Mouse (Mus musculus) left cerebral cortex, postnatal 14 days (tissue): ENCODE measurements around the gene Gpr162. TPM values are rescaled to one million over a fixed set of nuclear protein-coding genes. Genes with fewer than 3 reads are reported as not detected.
A peak's percentile ranks its signal among the peaks of the same experiment; 100 is the strongest.
"Not testable (repeated sequence)": the region's sequence is repeated elsewhere in the genome, so short reads cannot be mapped to it uniquely, and the experiment has no call there.

Experiments used
- DNase-seq, 2 experiments: peaks; one replicate each; pipeline ENCODE4 v3.0.0; 2021 to 2022; ENCODE audit warnings: low spot score in 2 of 2, mixed read lengths in 1 of 2
- intact Hi-C: fragments of 180-260 bp; cut with DNase I; formaldehyde crosslinking; loops from one replicate; pipeline ENCODE4 v1.15.1; 2025
- long read RNA-seq, 2 experiments: library from polyadenylated mRNA; stranded (forward); transcript quantifications; one replicate each; pipeline ENCODE4 v2.0.0; 2021
- total RNA-seq, 2 experiments: library from RNA; stranded (reverse); gene quantifications; 2 replicates each; pipeline ENCODE4 v1.2.3; 2021

Gpr162 gene
- total RNA-seq, result 100 to 1,000 TPM; 220 to 231 TPM
- long read RNA-seq, experiment 1, transcript Gpr162-204 (6 exons, 2,855 nt), result minor isoform, 8 of 181 reads
- long read RNA-seq, experiment 1, transcript Gpr162-201 (5 exons, 2,676 nt), result major isoform, 103 of 181 reads
- long read RNA-seq, experiment 1, partial matches to known transcripts, result 31 of 181 reads
- long read RNA-seq, experiment 1, other reads (novel, unspliced or antisense), result 39 of 181 reads
- long read RNA-seq, experiment 2, transcript Gpr162-204 (6 exons, 2,855 nt), result minor isoform, 9 of 195 reads
- long read RNA-seq, experiment 2, transcript Gpr162-201 (5 exons, 2,676 nt), result major isoform, 110 of 195 reads
- long read RNA-seq, experiment 2, partial matches to known transcripts, result 29 of 195 reads
- long read RNA-seq, experiment 2, other reads (novel, unspliced or antisense), result 47 of 195 reads

DNA sequence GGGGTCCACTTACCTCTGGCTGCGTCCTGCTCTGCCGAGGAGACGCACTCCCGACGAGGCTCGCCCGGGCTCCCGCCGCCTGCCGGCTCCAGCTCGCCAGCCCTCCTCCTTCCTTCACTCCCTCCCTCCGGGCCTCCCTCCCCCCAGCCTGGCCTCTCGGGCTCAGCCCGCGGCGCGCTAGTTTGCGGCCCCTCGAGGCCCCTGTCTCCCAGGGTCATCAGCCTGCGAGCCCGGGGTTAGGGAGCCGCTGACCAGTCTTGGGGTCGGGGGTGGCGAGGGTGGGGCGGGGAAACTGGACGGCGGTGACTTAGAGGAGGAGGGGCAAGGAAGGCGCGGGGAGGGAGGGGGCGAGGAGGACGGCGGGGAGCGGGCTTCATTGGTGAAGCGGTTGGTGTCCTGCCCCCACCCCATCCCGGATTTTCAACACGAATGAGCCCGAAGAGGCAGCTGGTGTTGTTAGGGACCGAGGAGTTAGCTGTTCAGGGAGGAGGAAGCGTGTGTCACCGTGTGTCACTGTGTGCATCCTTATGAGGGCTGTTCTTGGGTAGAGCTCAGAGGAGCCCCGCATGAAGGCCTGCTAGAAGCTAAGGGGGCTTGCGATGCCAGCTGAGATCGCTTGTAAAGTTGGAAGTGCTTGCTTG is at the start of gene Gpr162:
Gpr162 (minus strand) TSS at position 326 of the 641 bp plus-strand sequence.
- intact Hi-C loops, result loop anchor here (2.0 to 5.0 kb wide), 2 partner anchors 41 to 69 kb away; partner anchors contain the start of gene Mlf2
- peak; percentile 72 to 90 for DNase-seq

DNA sequence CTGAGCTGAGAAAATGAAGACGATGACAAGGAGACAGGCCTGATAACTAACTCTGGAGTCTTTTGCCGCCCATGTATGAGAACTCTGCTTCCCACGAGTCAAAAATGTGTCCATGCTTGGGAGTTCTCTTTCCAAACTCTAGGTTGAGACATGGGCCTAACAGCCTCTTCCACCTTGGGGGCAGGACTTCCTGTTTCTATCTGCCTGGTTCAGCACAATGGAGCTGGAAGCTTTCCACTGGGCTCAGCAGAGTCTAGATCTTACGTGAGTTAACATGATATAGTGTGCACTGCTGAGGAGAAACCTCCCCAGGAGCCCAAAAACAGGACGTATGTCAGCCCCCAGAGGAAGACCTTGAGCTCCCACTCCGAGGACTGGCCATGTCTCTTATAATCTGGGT is 49.4 kb upstream of the Gpr162 start:
- intact Hi-C loops, result no loop called here
- no peak for DNase-seq

DNA sequence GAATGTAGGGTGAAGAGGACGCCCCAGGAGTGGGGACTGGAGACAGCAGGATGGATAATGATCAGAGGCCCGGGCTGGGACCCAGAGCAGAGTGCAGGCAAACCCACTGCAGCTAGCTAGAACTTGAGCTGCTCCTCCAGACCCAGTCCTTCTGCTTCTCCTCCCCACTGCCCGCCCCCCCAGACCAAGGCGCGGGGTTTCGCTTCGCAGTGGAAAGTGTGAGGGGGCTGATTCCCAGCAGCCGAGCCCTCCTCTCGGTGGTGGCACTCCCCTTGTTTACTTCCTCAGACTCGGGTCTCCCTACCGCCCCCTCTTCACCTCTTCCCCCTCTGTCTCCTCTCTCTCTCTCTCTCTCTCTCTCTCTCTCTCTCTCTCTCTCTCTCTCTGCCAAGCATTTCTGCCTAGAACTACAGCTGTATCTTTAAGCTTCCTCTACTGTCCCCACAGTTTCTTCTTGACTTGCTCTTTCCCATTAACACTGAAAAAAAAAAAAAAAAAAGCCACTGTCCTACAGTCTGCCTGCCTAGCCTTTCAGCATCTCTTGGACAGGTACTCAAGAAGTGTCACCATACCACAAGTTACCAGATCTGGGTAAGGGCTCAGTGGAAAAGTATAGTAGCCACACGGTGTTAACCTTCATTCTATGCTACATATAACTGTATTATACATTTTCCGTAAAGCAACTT is 47.9 kb upstream of the Gpr162 start, which contains the start of gene Lag3:
Lag3 (minus strand) TSS at position 173 of the 686 bp plus-strand sequence.
- DNase-seq, result no peak
- intact Hi-C loops, result no loop called here

DNA sequence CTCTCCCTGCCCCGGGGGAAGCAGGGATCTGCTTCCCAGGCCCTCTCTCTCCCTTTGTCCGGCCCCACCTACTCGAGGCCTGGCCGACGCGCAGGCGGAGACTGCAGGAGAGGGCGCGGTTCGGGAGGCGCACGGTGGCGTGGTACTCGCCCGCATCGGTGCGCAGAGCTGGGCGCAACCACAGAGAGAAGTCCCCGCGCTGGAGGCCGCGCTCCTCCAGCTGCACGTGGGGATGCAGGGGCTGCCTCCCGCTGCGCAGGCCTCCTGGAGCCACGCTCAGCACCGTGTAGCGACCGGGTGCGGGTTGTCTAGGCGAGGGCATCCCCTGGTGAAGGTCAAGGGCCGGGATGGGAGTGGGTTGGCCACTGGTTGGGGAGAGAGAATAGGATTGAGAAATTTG is 46.2 kb upstream of the Gpr162 start:
- no peak for DNase-seq
- intact Hi-C loops, result no loop called here

DNA sequence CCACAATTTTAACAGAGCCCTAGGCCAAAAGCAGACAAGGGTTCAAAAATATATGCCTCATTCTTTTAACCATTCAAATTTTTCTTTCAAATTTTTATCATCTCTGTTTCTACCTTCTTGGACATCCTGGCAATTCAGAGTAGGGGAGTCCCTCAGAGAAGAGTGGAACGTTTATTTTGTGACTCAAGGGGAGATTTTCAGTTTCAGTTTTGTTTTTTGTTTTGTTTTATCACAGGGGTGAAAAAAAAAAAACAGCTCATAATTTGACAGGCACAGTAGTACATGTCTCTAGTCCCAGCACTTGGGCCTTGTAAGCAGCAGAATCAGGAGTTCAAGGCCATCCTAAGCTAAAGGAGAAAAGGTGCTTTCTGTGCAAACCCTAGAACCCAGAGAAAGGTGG is 44.0 kb upstream of the Gpr162 start:
- intact Hi-C loops, result no loop called here
- DNase-seq, result no peak

DNA sequence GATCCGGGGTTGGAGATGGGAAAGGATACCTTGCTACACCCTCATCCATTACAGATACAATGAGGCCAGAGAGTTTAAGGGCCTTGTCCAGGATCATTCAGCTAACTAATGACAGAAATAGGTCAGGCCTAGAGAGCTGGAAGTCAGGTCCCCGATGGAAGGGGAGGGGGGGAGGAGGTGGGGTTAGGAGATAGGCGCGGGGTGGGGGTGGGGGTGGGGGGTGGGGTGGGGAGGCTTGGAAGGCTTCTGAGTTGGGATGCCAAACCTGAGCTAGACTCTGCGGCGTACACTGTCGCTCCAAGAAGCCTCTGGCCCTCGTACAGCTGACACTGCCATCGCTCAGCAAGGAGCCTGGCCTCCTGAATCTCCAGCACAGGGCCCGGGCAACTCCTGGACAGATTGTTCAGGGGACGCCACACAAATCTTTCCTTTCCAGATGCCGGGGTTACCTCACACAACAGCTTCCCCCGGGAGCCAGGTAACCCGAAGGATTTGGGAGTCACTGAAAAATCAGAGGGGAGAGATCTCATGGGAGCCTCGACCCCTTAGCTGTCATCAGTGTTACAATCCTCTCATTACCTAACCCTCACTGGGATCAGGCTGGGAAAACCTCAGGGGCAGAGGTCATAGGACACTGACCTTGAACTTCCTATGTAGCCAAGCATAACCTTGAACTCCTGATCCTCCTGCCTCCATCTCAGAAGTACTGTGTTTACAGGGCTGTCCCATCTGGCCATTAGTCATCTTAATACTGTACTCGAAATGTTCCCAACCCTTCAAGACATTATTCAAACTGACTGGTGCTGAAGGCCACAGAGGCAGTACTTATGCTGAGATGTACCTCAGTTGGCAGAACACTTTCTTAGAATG is 41.4 kb upstream of the Gpr162 start:
- intact Hi-C loops, result loop anchor here (1.0 to 2.0 kb wide), 2 partner anchors 11 to 42 kb away; partner anchors contain the start of gene Gpr162
- no peak for DNase-seq

DNA sequence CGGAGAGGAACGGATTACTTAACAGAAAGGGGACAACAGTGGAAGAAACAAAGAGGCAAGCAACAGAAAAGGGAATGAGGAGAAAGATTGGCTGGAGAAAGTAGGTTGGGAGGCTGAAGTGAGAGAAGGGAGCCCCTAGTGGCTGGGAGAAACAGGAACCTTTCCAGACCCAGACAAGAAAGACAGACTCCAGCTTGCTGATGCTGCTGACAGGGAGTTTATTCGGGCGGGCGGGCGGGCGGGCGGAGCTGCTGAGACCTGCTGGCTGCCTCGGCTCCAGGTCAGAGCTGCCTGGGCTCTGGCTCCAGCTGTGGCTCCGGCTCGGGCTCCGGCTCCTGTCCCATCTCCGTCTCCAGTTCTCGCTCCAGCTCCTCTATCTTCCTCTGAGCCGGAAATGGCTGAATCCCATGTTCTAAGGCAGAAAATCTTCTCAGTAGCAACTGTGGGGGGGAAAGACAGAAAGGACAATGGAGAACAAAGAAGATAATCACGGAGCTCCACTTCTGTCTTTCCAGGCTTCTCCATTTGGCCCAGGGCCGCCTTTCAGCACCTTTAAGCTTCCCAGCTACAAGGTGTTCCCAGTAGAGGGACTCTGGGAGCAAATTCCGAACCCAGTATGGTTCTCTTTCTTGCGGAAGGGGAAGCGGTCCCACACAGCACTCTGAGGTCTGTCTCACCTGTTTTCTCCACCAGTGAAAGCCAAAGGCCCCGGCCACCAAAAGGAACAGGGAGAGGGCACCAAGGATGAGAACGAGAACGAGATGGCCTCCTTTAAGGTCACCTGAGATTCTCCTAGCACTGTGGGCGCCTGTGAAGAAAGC is 40.6 kb upstream of the Gpr162 start:
- intact Hi-C loops, result loop anchor here (1.0 to 2.0 kb wide), 2 partner anchors 12 to 42 kb away; partner anchors contain the start of gene Gpr162
- peak; percentile 79 to 95 for DNase-seq

DNA sequence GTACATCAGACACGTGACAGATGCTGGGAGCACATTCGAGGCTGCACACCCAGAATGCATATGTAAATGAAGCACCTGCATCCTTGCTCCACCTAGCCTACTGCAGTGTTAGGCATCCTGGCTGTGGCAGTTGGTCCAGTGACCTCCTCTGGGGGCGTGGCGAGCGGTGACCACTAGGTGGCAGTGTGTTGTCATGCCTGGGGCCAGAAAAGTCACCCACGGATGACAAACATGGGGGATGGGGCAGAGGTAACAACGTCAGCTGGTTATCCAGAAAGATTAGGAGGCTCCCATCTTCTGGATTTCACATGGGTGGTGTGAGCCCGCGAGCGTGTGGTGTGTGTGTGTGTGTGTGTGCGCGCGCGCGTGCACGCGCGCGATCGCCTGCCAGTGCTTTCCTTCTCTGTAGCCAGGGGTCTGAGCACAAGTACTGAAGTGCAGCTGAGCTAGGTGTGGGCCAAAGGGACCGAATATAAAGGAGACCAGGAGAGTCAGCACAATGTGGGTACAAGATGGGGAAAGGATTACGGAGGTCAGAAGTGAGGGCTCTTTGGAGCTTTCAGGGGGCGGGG is 39.9 kb upstream of the Gpr162 start:
- intact Hi-C loops, result loop anchor here (1.0 to 2.0 kb wide), 2 partner anchors 13 to 41 kb away; partner anchors contain the start of gene Gpr162
- DNase-seq, result peak; percentile 92 to 93

DNA sequence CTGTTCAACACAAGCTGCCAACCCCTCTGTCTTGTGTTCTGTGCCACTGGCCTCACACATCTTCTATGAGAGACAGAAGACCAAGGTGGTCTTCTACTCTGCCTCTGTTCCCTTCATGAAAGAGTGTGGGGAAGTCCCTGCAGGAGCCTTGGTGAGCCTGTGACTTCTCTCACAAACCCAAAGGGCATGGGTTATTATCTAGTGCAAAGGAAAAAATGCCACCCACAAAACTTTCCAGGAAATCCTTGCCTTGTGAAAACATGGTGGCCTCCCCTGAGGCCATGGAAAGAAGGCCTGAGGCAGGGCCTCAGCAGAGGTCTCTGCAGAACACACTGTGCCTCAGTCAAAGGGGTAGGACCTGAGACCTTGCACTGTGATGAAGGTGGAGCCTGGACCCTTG is 38.1 kb upstream of the Gpr162 start:
- DNase-seq, result no peak
- intact Hi-C loops, result no loop called here

DNA sequence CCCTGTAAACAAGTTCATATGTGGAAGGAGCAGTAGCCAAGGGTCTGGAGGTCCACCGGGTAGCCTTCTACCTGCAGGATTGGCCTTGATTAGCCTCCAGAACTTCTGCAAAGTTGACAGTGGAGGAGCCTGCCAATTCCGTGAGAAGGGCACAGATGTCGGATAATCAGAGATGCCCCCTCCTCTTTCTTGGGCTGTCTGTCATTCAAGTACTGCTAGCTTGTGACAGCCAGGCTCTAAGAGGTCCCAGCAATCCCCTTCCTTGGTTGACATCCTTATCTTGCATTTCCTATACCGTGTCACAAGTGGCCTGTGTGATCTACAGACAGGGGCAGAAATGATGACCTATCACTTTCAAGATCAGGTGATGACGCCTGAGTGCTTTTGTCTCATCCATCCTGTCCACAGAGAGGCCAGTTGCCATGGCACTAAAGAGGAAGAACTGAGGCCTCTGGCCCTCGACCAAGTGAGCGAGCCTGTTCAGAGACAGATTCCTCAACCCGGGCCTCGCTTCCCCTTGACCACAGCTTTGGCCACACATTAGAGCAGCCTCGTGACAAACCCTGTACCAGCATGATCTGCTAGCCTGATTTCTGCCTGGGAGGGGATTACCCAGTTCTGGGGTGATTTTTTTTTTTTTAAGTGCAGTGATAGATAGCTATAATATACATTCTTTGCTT is 37.2 kb upstream of the Gpr162 start:
- intact Hi-C loops, result no loop called here
- peak; percentile 57 to 82 for DNase-seq

DNA sequence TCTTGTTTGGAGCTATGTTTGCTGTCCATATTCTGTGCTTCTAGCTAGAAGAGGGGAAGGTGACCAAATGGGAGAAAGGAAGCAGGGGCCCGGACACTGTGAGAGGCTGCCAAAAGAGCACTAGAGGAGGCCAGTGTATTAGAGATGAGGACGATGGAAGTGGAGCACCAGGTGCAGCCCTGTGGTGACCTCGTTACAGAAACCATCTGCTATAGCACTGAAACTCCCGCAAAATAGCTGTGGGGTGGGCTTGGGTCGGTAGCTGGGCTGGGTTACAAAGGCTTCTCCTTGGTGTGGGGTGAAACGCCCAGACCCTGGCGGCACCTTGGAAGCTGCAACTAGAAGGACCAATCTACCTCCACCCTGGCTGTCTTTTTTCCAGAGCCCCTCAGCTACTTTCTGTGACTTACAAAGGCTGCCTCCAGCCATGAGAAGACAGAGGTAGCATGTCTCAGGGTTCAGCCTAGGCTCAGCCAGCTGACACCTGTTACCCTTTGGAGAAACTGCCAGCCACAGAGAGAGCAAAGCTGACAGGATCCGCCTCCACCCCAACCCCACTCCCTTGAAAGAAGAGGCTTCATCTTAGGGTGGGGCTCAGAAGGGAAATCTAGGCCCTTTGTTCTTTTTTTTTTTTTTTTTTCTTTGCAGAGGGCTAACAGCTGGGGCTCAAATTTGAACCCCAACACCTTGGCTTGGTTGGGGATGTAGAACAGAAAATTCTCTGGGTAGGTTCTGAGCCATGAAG is 36.4 kb upstream of the Gpr162 start:
- intact Hi-C loops, result no loop called here
- DNase-seq, result no peak

DNA sequence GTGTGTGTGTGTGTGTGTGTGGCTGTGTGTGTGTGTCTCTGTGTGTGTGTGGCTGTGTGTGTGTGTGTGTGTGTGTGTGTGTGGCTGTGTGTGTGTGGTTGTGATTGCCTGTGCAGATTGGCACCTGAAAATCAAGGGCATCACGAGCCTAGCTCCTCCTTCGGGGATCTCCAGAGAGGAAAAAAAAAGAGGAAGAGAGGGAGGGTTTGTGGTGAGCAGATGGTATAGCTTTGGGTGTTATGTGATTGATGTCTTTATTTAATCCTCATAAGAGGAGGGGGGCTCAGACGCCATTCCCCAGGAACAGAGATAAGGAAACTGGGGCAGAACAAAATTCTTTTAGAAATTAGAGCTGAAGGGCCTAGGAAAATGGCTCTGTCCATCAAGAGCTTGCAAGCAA is 34.6 kb upstream of the Gpr162 start:
- intact Hi-C loops, result no loop called here

DNA sequence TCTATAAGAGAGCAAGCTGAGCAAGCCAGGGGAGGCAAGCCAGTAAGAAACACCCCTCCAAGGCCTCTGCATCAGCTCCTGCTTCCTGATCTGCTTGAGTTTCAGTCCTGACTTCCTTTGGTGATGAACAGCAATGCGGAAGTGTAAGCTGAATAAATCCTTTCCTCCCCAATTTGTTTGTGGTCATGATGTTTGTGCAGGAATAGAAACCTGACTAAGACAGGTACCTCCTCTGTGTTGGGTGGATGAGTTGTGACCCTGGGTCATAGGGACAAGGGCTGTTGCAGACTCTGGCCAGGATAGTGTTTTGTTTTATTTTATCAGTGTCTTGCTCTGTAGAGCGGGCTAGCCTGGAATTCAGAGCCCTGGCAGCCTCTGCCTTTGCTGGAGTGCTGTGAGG is 30.3 kb upstream of the Gpr162 start:
- intact Hi-C loops, DNase-seq: not testable (repeated sequence)

More for the DNA sequence above, 34.6 kb upstream of the Gpr162 start:
- DNase-seq, result no peak

DNA sequence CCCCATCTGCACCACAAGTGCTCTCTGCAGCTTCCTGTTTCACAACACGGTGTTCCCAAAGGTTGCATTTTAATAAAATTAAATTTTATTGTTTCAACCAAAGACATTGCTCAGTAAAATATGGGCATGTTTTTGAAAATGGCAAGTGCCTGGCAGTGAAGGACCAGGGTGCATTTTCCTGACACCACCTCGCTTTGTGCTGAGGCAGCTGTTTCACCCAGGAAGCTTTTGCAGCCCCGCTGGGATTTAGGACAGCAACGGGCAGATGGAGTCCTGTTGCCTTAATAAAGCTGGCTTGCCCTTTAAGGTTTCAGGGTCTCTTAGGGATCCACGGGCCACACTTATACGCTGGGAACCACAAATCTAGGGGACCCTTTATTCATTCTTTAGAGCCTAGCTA is 27.2 kb upstream of the Gpr162 start:
- intact Hi-C loops, result no loop called here

DNA sequence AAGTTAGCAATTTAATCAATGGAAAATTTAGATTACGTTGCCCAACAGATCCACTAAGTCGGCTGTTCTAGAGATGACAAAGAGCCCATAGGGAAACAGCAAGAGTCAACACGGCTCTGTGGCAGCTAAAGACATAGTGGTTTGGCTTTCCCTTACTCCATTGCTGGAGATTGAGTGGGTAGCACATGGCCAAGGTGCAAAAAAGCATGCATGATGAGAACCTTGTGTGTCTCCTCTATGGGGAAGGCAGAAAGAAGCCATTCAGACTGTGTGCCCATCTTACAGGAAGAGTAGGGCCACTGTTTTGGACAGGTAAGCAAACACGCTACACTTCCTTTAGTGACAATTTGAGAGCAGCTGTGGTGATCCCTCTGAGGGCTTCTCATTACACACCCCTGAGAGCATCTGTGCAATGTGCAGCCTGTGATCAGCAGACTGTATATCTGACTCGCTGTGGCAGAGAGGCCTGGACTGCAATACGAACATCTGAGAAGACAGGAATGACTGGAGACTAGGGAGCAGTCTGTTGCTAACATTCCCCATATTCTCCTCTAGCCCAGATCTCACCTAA is 24.9 kb upstream of the Gpr162 start:
- intact Hi-C loops, result no loop called here
- no peak for DNase-seq

More for the DNA sequence above, 27.2 kb upstream of the Gpr162 start:
- DNase-seq, result no peak

DNA sequence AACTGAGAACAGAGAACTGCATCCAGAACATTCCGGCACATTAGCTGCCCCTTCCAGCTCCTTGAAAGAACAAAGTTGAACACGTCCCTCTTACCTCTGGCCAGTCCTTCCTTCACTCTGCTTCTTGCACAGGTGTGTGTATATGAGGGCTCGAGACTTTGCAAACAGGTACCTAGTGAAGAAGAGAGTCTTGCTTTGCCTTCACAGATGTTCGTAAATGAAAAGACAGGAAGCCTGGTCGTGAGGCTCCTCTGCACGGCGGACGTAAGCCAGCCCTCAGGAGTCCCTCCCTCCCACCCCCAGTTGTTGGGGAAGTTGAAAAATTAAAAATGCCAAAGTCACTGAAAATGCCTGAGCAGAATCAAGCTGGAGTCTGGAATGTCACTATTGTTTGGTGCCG is 24.2 kb upstream of the Gpr162 start, which contains the start of gene Cd4:
Cd4 (minus strand) TSS at position 236 of the 400 bp plus-strand sequence.
- DNase-seq, result no peak
- intact Hi-C loops, result no loop called here
